Mouse (Mus musculus) frontal cortex, adult 2 months (tissue): Measurements from ENCODE around the gene Mus81. TPM values are rescaled to one million over a fixed set of nuclear protein-coding genes. Genes with fewer than 3 reads are reported as not detected.
A peak's percentile ranks its signal among the peaks of the same experiment; 100 is the strongest.
"Not testable (repeated sequence)": the region's sequence is repeated elsewhere in the genome, so short reads cannot be mapped to it uniquely, and the experiment has no call there.

Experiments used
- DNase-seq, 2 experiments: peaks; one replicate each; pipeline ENCODE4 v3.0.0; 2022; ENCODE audit warnings: low spot score in 1 of 2; ENCODE audit errors: extremely low spot score in 1 of 2
- polyA plus RNA-seq: library from polyadenylated mRNA; depleted of rRNA; stranded (reverse); fragments of >200 nt; gene quantifications from 2 replicates; pipeline ENCODE4 v1.2.3, GENCODE M21; 2012

The Mus81 gene
- polyA plus RNA-seq, 1 experiment, result 42.4 TPM

DNA sequence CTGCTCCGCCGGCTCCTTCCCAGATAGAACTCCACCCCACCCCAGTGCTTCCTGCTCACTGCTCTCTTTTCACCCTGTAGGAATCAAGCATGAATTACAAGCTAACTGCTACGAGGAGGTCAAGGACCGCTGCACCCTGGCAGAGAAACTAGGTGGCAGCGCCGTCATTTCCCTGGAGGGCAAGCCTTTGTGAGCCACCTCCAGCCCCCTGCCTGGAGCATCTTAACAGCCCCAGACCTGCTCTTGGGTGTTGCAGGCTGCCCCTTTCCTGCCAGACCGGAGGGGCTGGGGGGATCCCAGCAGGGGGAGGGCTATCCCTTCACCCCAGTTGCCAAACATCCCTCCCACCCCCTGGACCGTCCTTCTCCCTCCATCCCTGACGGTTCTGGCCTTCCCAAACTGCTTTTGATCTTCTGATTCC is 5.1 kb upstream of the Mus81 start:
- DNase-seq, result not testable (repeated sequence)

DNA sequence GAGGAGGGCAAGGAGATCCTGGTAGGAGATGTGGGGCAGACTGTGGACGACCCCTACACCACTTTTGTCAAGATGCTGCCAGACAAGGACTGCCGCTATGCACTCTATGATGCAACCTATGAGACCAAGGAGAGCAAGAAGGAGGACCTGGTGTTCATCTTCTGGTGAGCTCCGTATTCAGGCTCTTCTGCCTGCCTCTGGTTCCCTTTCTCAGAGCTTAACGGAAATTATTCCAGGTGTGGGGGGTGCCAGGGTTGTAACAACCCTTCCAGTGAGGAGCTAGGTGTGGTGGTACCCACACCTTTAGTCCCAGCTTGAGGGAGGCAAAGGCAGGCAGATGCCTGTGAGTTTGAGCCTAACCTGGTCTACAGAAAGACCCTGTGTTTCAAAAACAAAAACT is 4.4 kb upstream of the Mus81 start:
- no peak for DNase-seq

DNA sequence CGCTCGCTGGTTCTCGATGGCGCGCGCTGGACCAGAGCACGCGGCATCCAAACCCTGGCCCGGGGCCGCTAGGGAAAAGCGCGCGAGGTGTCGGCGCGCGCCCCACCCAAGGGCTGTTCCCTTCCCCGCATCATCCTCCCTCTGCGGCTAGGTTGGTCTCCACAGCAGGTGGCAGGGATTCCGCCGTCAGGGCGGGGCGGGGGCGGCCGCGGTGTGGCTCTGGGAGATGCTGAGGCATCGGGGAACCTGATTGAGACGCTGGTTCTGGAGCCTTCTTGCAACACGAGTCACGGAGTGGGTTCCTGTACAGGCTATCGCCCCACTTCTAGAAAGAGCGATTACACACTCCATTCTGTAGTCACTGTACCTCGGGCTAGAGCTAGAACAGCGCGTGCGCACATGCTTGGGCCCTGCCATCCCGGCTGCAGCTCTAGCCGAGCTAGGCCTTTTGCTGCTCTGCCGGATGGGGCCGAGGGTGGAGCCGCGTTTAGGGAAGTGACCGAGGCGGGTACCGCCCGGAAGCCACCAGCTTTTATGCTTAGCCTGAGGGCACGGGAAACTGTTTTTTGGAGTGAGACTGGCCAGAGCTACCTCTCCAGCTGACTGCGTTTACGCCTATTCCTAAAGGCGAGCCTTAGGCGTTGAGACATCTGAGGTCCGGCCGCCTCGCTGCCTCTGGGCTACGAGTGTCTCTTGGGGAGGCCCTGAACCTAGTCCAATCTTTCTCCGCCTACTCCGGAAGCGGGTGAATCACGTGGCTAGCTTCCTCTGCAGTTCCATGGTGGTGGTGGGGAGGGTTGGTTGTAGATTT is 2.9 kb upstream of the Mus81 start:
- peak; percentile 69 to 85 for DNase-seq

GRCm38 (mm10) chr19:5490313-5490897 is 2.2 kb upstream of the Mus81 start, which contains the start of gene Cfl1:
Gene Cfl1, plus strand, starts transcription at chr19:5490455.
- DNase-seq, result peak; percentile 92 to 97

DNA sequence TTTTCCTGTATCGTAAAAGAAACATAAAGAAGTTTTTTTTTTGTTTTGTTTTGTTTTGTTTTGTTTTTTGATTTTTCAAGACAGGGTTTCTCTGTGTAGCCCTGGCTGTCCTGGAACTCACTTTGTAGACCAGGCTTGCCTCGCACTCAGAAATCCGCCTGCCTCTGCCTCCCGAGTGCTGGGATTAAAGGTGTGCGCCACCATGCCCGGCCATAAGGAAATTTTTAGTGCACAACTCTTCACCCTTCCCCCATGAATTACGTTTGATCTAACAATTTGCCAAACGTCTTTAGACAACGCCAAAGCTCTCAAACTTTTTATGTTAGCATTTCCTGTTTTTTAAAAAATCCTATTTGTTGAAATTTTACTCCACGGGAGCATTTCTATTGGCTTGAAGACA is 1.5 kb upstream of the Mus81 start:
- DNase-seq, result not testable (repeated sequence)

DNA sequence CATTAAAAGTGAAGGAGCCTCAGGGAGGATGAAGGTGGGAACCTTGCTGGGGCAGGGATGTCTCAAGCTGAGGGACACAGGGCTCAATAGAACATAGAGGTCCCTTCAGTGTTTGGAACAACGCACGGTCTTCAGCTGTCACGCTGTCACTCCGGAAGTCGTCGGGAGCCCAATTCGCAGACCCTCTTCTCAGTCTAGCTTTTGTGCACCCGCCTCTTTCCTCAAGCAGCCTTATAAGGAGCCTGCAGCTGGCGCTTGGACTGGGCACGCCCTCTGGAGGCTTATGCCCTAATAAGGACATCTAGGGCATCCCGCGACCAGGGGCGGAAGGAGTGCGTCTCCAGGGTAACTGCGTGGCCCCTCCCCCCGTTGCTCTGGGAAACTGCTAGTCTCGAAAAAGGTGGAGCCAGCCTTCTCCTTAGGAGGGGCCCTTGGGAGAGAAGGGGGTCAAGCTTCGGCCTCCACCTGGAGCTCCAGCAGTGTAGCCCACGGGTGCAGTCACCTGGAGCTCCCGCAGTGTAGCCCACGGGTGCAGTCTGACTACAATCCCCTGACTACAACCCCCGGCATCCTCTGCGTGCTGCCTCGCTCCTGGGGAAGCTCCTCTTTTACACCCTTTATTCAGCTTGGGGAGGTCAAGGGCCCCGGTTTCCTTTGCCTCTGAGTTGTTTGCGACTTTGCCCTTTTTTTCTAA is 823 bp upstream of the Mus81 start:
- peak; percentile 98 for DNase-seq

DNA sequence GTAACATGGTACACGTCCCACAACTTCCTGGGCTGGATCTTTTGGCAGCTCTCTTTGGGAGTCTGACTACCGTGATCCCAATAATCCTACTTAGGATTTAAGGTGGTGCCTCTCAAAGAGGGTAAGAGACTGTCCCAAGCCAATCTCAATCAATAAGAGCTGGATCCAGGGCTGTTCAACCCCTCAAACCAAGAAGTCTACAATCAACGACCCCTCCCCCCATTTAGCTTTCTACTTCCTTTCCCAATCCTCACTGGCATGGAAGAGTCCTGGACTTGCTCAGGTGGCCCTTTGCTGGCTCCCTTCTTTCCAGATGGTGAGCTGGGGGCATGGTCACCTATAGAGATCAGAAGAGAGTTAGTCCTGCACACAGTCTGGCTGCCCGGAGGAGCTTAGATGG is 1.4 kb downstream of the Mus81 start:
- DNase-seq, result no peak

DNA sequence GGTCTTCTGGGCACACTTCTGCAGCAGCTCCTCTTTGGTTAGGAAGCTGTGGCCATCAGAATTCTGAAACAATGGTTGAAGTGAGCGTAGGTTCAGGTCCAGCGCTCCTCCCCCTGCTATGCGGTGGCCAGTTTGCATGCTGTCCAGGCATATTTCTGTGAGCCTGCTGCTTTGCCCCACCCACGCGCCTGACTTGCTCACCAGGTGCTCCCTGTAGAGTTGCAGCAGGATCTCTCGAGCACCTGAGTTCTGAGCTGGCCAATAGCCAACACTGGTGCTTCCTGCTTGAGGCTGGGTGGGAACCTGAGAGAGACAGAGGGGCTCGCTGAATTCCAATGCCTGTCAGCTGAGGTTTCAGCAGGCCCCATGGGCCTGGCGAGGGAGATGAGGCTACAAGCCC is 1.9 kb downstream of the Mus81 start:
- no peak for DNase-seq

DNA sequence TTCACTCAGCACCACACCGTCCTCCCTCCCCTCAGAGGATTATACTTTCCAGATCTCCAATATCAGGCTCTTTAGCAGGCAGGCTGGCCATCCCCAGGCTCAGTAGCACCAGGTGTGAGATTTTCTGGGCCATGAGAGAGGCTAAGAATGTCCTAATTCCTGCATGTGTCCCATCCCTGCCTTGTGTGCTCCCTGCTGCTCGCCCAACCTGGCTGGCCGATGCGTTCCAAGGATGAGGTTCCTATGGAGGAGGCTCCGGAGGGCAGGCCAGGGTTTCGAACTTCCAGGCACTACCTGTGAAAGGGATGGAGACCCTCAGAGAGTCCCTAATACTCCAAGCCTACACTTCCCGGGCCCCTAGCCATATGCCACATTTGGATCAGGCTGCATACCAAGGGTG is 2.4 kb downstream of the Mus81 start:
- DNase-seq, result no peak

DNA sequence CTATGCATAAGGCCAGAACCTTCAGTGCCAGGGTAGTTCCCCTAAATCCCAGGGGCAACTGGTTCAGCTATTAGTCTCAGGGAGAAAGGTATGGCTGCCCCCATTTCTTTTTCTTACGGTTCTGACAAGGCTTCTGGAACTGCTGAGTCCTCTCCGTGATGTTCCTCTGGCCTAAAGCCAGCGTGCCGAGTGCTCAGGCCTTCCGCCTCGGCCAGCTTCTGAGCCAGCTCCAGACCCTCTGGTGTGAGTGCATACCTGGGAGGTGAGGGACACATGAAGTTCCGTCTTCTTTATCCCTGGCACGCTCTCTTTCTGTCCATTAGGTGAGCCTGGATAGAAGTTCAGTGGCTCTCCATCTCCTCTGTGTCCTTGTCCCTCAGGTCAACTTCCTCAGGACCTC is 2.8 kb downstream of the Mus81 start:
- DNase-seq, result no peak

- no peak for DNase-seq
Observed at GRCm38 (mm10) chr19:5484496-5484895, 3.7 kb downstream of the Mus81 start.

DNA sequence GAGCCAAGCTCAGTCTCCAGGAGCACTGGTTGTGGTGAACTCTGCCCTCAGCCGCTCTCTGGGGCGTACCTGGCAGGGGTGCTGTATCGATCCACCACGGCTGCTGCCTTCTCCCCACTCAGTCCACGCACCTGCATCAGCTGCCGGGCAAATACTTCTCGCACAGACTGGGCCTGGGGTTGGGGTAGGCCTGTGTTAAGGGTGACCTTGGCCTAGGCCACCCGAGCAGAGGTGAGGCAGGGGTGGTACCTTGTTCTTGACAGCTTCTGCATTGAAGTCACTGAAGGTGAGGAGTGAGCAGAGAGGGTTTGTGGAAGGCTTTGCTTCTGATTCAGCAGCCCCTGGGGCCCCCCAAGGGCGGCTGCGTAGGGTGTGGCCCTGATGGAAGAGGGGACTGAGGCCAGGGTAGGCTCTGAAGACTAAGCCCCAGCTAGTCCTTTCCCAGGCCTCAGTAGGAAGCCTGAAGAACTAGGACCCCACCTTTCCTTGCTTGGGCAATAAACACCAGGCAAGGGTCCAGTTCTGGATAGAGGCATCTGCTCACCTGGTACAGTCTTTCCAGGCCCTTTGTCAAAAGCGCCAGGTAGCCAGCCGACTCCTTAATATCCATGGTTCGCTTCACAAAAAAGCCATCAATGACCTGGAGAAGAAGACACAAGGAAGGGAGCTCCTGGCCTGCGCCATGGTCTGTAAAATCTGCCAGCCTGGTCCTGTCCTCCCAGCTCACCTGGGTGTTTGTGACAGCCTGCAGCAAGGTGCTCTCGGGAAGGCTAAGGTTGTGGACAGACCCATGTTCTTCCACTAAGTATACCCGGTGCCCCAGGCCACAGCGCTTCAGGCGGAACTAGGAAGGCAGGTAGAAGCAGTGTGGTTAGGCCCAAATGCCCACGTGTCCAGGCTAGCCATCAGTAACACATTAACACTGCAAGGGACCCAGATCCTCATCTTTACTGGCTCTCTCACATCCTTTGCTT is 4.5 kb downstream of the Mus81 start:
- DNase-seq, result no peak

- DNase-seq, result no peak
Observed at GRCm38 (mm10) chr19:5481398-5481797, 6.8 kb downstream of the Mus81 start.

GRCm38 (mm10) chr19:5480016-5480415 is 8.2 kb downstream of the Mus81 start:
- DNase-seq, result no peak

DNA sequence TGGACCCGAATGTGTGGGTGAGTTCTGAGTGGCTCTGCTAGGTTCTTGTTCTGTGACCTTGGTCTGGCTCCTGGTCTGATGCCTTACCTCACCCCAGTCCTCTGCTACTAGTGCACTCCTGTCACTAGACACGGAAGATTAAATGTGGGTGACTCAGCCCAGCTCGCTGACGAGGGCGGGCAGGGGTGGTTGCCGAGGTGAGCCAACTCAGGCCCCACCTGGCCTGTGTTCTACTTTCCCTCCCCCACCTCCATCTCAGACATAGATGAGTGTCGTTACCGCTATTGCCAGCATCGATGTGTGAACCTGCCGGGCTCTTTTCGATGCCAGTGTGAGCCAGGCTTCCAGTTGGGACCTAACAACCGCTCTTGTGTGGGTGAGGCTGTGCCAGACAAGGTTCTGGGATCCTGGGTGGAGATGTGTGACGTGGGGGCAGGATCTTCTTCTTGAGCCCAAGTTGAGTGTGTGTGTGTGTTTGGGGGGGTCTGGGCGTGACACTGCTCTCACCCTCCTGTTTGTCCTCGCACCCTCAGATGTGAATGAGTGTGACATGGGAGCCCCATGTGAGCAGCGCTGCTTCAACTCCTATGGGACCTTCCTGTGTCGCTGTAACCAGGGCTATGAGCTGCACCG is 10.4 kb downstream of the Mus81 start:
- no peak for DNase-seq

- DNase-seq, result peak in 1 of 2 experiments; percentile 71
Observed at GRCm38 (mm10) chr19:5477004-5477667, 11.1 kb downstream of the Mus81 start.

GRCm38 (mm10) chr19:5475069-5475714 is 13.0 kb downstream of the Mus81 start:
- DNase-seq, result no peak

DNA sequence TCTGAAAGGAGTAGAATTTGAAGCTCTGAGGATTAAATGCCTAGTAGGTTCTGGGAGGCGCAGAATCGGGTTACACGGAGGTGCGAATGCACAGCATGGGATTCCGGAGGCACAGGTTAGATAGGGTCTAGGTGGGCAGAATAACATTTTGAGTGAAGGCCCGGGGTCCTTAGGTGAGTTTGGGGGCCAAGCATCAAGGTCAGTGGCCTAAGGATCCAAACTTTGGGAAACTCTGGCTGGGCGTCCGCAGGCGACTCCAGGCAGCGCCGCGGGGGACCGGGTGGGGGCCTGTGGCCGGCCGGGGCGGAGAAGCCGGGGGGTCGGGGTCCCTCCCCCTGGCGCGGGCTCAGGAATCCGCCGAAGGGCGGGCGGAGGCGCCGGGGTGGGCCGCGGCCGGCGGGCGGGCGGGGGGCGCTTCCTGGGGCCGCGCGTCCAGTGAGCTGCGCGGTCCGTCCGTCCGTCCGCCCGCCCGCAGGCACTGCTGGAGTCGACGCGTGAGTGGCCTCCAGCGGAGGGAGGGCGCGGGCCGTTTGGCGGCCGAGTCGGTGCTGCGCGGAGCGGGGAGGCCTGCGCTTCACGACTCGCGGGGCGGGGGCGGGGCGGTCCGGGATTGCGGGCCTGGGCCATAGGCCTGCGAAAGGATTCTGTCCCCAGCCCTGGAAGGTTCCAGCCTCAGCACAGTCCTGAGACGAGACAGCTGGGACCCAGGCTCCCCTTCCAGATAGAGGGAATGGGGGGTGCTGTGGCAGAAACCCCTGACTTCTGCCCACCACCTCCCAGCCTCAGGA is 13.7 kb downstream of the Mus81 start:
- DNase-seq, result no peak
